Mouse (Mus musculus) spleen, postnatal 4 days (tissue): ENCODE results near the gene B830017H08Rik.
A peak's percentile ranks its signal among the peaks of the same experiment; 100 is the strongest.

ENCODE experiments used
- DNase-seq, 2 experiments: peaks; one replicate each; pipeline ENCODE4 v3.0.0; 2022; ENCODE audit warnings: low spot score in 2 of 2

The B830017H08Rik gene

DNA sequence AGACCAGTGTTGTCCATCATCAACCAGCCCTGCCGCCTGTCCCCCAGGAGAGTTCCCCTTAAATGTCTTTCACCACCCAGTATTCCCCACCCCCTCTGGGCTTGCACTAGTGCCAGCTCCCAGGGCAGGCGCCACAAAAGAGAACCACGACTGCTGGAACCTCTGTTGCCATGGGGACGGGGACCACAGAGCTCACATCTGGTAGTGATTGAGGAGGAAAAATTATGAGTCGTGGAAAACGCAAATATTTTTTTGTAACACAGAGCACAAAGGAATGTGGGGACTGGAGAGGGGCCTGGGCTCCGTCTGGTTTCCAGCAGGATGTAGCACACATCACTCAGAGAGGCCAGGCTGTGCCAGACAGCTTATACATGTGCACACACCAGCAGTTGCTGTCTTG lies 23.2 kb upstream of the B830017H08Rik start:
- DNase-seq, result peak in 1 of 2 experiments; percentile 55

DNA sequence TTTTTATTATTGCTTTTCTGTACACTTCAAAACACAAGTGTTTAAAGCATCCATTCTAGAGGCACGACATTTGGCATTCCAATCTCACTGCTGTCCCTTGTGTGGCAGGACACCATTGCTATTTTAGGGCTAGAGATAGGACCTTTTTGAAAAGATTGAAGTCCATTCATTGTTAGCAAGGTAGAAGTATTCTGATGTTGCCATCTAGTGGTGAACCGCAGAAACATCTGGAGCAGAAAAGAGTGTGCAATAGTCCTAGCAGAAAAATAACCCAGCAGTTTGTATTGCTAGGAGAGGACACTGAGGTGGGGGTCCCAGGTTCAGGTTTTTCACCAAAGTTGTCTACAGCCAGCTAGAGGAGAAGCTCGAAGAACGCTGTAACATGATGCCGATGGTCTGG lies 20.8 kb upstream of the B830017H08Rik start:
- no peak for DNase-seq

DNA sequence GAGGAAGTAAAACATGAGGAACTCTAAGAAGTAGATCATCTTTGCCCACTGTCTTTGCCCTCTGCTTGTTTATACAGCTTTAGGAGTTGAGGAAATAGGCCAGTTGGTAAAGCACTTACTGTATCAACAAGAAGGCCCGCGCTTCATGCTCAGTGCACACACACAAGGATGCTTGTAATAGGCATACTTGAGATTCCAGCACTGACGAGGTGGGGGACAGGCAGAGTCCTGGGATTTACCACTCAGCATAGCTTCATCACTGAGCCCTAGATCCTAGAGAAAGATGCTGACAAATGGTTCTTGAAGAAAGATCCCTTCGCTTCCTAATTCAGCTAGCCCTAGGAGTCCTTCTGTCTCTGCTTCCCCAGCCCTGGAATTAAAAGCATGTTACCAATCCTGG lies 19.7 kb upstream of the B830017H08Rik start:
- DNase-seq, result no peak

DNA sequence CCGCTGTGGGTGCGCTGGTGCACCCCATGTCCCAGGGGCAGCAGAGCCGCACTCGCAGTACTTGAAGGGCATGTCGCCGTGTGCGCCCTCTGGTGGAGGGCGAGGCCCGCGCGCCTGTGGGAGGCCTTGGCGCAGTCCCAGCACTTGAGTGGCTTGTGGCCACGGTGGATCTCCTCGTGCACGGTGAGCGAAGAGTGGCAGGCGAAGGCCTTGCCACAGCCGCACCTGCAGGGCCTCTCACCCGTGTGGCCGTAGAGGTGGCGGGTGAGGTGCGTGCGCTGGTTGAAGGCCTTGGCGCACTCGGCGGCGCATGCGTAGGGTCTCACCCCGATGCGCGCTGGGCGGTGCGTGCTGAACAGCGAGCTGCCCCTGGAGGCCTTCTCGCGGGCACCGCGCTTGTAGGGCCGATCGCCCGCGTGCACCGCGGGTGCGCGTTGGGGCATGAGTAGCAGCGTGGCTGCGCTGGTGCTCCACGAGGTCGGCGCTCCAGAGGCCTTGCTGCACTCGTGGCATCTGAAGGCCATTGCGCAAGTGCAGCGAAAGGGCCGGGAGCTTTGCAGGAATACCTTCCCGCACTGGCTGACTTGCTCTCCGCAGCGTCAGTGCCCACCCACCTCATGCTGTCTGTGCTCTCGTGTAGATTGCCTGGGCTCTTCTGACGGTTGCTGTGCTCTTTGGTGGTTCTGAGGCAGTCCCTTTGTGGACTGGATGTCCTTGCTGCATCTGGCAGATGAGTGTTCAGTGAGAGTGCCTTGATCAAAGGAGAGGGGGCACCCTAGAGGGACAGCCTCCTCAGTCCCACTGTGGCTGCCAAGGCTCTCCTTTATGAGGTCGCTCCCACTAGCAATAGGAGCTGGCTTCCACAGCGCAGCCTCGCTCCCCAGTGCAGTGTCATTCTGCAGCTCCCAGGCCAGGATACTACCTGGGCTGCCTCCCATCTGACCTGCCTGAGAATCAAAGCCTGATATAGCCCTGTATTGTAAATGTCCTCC lies 17.2 kb upstream of the B830017H08Rik start:
- peak; percentile 51 to 81 for DNase-seq

DNA sequence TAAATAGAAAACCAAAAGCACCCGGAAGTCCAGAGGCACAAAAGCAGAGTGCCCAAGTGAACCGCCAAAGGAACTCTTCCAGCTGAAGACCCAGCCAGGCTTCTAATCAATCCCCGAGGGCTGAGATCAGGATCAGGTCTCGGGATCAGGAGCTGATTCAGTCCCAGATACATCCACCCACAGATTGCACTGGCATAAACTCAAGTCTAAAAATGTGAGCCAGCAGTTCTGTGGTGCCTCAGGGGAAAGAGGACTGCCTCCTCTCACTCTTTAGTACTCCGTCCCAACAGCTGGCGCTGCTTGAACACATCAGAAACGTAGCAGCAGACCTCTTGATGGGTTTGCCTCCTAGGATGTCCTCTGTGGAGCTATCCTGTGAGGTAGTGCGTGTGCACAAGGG lies 16.4 kb upstream of the B830017H08Rik start:
- no peak for DNase-seq

DNA sequence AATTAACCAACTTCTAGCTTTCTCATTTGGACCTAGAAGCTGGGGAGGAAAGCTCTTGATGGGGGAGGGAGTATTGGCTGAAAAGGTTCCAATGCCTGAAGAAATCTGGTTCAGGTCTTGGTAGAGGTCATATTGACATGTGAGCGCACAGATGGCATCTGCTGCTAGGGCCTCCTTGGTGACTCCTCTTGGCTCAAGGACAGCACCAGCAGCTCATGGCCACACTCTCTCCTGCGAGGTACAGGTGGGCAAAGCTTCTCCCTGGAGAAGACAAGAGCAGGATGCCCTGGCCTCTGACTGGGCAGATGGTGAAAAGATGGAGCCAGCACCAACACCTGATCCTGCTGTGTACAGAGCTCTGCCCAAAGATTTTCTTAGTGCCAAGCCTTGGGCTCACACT lies 6.4 kb upstream of the B830017H08Rik start:
- no peak for DNase-seq

DNA sequence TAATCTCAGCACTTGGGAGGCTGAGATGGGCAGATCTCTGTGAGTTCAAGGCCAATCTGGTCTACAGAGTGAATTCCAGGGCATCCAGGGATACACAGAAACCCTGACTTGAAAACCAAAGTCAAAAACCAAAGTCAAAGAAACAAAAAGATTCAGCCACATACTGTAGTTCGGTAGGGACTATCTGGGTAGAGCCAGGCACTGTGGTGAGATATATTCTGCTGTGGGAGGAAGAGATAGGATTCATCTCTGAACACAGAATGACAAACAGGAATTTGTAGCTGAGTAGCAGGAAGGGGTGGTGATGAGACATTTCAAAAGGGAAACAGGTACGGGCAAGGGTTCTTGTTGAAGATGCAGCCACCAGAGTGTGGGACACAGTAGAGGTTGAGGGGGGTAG lies 4.7 kb upstream of the B830017H08Rik start:
- DNase-seq, result no peak

DNA sequence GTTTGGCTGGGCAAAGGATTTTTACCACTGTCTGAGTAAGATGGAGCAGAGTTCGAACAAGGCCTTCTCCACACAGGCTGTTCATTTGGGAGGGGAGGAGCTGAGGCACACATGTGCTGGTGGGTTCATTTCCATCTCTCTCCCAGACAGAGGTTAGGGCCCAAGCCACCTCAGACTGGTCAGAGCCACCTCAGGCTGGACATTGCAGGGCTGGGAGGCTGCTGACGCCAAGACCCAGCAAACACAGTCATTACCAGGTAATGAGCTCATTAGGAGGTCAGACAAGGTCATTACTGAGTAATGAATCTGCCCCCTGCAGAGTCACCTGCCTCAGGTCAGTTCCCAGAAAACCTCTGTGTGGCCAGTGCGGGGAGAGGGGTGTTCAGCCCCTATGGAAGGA lies 4.1 kb upstream of the B830017H08Rik start:
- no peak for DNase-seq

DNA sequence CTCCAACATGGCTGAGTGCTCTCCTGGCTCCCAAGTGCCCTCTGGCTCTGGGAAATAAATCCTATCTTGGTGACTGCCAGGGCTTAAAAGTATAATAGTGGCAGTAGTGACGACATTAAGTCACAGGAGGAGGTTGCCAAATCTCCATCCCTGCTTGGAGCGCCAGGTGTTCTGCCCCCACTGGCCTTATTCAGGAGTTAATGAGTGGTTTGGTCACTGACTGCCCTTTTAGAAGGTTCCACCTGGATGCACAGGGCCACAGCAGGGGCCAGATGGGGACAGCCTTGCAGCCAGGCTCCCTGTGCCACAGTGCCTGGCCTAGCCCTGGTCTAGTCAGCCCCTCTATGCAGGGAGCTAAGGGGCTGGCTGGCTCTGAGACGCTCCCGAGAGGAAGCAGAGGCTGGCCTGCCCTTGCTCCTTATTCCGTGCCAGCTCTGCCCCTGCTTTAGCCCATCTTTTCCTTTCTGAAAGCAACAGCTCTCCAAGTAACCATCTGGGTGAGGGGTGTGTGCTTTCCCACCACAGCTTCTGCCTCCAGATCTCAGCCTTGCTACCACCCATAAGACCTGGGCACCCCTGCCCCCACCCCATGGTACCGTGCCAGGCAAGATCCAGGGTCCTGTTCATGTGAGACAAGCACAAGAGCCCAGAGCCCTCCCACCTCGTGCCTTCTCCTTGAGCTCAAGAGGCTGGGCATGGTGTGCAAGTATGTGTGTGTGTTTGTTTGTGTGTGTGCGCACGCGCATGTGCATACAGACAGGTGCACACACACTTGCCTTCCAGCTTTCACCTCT lies 2.3 kb upstream of the B830017H08Rik start:
- no peak for DNase-seq

DNA sequence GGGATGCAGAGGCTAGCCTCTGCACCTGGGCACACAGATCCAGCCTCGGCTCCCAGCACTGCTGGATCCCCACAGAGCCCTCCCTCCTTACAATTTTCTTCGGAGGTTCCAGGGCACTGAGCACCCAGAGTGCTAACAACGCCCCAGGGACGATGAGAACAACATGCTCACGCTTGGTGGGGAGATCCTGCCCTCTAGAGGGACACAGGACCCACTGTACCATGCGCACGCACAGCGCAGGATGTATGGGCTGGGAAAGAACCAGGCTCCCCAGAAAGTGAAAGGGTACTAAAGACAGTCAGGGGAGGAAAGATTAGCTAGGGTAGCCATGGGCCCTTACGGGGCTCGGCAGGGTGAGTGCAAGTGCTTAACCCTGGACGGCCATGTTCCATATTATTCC lies 1.1 kb upstream of the B830017H08Rik start:
- DNase-seq, result no peak

DNA sequence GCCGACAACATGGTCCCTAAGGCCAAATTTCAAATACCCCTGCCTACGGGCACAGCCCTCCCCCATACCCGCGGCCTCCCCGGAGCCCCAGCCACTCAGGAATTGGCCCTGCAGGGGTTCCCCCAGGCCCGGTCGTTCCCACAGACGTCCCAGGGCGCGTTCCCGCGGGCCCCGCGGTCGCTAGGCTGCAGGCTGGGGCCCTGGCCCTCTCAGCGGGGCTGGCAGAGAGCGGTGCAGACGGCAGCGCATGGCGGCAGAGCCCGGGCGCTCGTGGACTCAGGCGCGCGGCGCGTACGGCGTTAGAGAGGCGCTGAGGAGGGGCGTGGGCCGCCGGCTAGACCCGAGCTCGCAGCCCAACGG lies 380 bp downstream of the B830017H08Rik start:
- DNase-seq, result no peak

DNA sequence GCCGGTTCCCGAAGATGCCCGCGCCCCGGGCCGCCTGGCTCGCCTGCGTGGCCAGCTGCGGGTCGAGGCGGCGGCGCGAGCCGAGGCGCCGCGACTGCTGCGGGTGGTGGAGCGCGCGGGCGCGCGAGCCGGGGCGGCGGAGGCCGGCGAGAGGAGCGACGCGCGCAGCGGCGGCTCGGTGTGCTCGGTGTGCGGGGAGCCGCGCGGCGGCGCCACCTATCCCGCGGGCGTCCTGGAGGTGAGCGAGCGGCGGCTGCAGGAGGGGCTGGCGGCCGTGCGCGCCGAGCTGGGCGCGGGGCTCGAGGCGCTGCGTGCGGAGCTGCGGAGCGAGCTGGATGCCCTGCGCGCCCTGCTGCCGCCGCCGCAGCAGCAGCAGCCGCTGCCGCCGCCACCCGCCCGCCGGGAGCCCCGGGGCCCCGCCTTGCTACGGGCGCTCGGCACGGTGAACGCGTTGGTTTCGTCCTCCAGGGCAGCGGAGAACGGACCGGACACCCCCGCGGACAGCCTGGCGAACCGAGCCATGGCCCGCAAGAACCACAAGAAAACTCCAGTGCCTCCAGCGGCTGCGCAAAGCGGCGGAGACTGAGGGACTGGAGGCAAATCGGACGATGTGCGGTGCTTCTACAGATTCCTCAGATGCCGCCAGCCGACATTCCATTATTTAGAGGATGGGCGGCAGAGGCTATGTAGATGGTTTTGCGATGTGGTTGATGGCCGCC lies 919 bp downstream of the B830017H08Rik start:
- no peak for DNase-seq

DNA sequence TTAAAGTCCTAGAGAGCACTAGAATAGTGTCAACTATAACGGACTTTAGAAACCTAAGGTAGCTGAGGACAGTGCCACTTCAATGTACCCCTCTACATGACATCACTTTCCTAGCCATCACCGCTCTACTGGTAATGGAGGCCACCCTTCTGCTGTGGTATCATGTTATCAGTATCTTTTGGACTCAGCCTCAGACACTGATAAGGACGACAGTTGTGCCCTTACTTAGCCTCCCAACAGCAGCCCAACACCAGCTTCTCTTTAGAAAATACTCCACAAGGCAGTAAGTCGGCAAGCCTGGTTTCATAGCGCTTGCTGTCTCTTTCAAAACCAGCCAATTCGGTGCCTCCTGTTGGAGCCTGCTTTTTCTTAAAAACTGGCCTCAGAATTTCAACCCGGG lies 1.6 kb downstream of the B830017H08Rik start:
- no peak for DNase-seq

DNA sequence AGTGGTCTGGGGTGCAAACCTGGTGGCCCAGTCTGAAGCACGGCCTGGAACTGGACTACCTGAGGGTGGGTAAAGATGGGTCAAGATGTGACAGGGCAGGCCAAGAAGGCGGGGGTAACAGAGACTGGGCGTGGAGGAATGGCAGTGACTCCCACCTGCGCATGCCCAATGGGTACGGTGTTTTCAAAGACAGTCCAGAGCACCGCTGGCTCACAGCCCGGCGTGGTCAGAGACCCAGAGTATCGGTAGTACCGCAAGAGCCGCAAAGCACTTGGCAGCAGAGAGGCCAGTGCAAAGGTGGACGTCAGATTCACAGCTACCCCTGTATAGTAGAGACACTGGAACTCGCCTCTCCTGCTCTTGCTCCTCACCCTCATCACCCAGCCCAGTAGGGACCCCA lies 2.6 kb downstream of the B830017H08Rik start:
- no peak for DNase-seq

DNA sequence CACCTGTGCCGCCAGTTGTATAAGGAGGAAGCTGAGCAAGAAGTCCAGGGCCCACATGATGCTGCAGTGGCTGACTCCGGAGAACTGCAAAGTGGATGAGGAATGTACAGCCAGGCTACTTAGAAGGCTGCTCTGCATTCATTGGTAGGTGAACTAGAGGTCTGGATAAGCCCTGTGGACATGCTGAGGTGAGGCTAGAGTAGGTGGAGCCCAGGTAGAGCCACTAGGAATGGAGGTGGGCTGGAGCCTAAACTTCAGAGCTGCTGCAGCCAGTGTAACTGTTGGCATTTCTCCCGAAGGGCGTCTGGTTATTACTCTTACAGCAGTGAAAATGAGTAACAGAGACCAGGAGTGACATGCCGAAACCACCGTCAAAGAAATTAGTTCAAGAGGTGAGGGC lies 5.1 kb downstream of the B830017H08Rik start, which contains the start of gene Car15:
Gene Car15 (minus strand): TSS at position 314 of the 400 bp plus-strand sequence.
- no peak for DNase-seq

DNA sequence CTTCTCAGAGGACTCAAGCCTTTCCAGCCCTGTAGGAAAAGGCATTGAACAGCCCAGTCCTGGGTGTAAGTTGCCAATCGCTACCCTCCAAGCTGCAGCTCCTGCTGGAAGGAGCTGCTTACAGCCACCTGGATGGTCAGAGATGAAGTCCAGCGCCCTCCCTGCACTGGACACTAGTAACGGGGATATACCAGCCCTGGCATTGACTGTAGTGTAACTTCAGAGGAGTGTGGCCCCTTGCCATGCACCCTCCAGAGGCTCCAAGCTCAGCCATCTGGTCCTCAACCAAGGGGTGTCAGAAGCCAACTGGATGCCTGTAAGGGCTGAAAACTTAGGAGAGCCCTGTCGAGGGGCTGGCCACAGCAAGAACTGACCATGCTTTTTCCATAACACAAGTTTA lies 7.1 kb downstream of the B830017H08Rik start:
- DNase-seq, result no peak

DNA sequence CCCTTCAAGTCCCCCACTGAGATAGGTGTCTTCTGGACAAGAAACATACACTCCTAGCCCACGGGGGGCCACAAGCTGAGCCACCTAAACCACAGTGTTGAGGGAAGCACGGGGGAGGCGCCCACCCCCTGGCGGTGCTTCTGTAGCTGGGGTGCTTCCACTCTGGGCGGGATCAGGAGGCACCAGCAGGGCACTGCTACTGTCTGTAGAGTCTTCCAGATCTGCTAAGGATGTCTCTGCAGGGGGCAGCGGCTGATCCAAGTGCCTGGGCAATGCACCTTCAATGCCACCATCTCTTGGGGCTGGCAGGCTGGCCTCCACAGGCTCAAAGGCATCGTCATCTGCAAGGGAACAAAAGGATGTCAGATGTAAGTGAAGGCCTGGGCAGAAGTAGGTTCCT lies 9.5 kb downstream of the B830017H08Rik start:
- no peak for DNase-seq

DNA sequence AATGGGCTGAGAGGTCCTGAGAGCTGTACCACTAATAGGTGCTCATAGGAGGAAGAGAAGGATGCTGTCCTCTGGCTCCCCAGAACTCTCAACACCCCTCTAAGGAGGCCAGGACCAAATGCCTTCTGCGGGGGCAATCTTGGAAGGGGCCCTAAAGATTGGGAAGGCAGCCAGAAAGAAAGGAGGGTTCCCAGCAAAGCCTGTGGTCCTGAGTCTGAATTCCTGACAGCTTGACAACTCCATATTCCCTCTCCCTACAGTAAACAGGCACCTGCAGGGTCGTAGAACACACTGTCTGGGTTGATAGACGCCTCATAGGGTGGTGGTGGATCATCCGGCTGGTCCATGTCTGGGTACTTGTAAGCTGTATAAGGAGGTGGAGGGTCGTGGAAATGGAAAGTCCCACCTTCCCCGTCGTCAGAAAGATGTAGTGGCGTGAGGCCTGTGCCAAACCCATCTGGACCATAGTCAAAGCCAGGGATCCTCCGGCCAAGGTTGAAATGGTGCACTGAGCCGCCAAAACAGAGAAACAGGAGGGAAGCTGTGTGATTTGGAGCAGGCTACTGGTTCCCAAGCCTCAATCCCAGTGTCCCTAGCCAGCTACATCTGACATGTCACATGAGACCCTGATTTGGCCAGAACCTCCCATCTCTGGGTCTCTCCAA lies 10.9 kb downstream of the B830017H08Rik start:
- no peak for DNase-seq

DNA sequence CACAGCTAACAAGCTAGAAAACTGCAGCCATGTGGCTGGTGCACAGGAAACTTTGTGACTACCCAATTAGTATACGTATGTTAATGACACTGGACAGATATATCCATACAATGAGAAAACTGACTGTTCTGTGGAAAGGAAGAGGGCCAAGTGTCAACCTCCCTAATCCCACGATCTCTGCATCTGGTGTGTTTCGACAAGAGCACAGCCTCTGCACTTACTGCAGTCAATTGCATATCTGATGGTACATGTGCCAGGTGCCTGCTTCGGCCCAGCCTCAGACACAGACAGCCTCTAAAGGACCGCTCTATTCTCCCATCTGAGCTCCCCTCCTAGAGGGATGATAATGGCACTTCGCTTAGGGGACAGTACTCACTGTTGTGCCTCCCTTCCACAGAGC lies 15.5 kb downstream of the B830017H08Rik start:
- DNase-seq, result no peak

DNA sequence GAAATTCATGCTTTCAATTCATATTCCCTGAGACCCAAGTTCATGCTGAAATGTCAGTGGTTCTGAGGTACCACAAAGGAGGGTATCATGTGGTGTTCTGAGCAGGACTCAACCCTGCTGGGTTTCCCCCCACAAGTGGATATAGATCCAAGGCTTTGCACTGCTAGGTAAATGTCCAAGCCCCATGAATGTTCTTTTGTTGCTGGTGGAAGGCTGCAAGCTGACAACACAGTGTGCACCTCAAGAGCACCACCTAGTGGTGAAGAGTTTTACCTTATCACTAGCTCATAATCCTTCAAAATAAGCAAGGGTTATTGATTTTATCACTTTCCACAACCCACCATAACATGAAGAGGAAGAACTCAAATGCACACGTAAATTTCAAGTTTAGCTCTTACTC lies 16.0 kb downstream of the B830017H08Rik start:
- no peak for DNase-seq

DNA sequence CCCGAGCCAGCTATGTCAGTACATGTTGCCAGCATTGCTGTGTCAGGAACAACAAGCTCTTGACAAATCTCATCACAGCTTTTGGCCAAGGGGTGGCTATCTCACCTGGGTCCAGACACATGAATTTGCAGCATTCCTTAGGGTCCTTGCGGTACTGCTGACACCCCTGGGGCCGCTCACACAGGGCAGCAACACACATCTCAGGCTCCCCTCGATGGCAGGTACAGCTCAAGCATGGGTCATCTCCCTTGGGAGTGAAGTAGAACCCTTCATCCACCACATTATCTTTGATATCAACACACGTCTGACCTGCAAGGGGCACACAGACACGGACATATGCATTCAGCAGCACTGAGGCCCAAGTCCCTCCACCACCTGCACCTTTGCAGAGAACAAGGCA lies 16.6 kb downstream of the B830017H08Rik start:
- no peak for DNase-seq

DNA sequence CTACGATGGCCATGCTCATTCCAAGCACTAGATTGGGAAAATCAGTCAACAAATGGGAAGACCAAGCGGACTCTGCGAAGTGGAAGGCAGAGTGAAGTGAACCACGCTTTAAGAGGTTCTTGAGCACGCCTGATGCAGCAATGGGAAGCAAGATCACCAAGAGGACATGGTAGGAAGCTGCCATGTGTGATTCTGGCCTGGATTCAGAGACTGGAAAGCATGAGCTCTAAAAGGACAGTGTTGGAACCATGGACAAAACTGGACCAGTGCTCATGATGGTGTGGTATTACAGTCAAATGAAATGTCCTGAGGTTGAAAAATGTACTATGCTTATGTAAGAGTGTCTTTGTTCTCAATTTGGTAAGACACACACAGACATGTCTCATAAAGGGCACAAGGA lies 18.4 kb downstream of the B830017H08Rik start:
- DNase-seq, result no peak
